Mouse (Mus musculus): ENCODE results near the gene Cct6b.
A peak's percentile ranks its signal among the peaks of the same experiment; 100 is the strongest.

Cct6b gene

GRCm38 (mm10) chr11:82763742-82764437 is at the start of gene Cct6b, which contains the start of gene Zfp830:
TSS of gene Cct6b (minus strand) at chr11:82764321.
TSS of gene Zfp830 (plus strand) at chr11:82764345.
- peak; percentile 81 to 82 for DNase-seq

DNA sequence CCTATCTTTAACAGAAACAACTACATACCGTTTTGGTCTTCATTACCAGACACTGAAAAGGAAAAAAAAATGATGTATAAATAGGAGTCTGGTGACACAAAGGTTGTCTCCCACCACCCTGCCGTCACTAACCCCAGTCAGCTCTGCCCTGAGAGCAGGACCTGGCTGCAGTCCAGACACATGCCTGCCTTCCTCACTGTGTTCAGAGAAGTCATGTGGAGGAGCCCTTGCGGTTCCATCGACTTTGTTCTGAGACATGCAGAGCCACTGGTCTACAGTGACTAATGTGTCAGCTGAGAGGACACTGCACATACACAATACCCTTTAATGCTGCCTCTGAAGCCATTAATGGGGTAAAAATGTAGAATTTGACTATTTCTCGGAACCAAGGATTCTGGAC is 44.4 kb upstream of the Cct6b start:
- no peak for DNase-seq

- no peak for DNase-seq
Measured at GRCm38 (mm10) chr11:82807370-82807769, 43.2 kb upstream of the Cct6b start.

DNA sequence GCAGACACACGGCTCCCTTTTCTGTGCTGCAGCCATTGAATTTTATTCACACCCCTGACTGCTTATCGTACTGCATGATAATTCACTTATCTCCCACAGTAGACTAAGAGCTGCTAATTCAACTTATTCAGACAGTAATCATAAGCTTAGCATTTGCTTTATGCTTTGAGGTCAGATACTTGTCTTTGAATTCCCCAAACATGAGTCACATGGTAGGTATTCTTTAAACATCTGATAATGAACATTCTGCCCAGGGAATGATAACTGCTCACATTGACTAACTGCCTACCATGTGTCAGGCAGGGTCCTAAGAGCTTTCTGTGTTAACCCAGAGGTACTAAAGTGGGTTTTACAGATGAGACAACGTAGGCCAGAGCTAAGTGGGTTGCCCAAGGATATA is 42.5 kb upstream of the Cct6b start:
- no peak for DNase-seq

DNA sequence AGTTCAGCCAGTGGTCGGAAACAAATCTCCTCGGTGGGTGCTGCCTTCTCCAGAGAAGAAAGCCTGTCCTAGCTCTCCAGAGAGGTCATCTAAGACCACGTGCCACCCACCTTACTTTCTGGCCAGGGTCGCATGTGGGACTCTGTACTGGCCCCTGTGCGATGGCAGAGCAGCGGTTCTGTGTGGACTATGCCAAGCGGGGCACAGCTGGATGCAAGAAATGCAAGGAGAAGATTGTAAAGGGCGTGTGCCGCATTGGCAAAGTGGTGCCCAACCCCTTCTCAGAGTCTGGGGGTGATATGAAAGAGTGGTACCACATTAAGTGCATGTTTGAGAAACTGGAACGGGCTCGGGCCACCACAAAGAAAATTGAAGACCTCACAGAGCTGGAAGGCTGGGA is 19.3 kb upstream of the Cct6b start:
- DNase-seq = no peak

DNA sequence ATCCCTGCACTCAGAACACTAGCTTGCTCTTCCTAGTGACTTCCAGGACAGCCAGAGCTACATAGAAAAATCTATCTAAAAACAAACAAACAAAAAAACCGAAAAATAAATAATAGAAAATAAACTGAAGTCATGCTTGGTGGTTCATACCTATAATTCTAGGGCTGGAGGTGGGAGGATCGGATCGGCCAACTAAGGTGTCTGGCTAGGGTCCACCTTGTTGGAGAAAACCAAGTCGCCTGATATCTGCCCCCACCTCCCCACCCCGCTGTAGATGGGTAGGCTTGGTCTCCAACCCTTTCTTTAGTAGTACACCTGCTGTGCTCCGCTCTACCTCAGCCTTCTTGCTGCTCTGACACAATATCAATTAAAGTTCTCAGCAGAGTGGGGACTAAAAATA is 18.1 kb upstream of the Cct6b start:
- no peak for DNase-seq

- DNase-seq = peak; percentile 85 to 91
Measured at GRCm38 (mm10) chr11:82780983-82781903, 17.1 kb upstream of the Cct6b start, which contains the start of gene Lig3. TSS of gene Lig3 (plus strand) at chr11:82781108.

GRCm38 (mm10) chr11:82780134-82780533 is 16.0 kb upstream of the Cct6b start:
- no peak for DNase-seq

GRCm38 (mm10) chr11:82764438-82764924 is 360 bp upstream of the Cct6b start:
- no peak for DNase-seq

GRCm38 (mm10) chr11:82763261-82763660 is 860 bp downstream of the Cct6b start:
- DNase-seq = no peak

DNA sequence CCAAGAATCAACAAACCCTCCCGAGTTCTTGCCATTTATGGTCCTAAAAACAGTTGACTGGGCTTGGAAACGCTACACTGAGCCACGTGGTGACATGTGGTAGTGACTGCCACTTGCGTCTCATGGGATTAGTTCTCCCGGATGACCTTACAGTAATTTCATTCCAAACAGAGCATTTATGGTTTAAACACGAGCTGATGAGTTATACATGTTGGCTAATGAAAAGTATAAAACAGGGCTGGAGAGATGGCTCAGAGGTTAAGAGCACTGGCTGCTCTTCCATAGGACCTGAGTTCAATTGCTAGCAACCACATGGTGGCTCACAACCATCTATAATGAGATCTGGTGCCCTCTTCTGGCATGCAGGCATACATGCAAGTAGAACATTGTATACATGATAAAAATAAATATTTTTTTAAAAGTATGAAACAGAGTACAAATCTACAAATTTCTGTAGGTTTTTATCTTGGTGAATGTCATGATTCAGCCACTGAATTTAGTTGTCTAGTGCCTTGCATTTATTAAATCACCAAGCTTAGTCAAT is 1.8 kb downstream of the Cct6b start:
- no peak for DNase-seq

DNA sequence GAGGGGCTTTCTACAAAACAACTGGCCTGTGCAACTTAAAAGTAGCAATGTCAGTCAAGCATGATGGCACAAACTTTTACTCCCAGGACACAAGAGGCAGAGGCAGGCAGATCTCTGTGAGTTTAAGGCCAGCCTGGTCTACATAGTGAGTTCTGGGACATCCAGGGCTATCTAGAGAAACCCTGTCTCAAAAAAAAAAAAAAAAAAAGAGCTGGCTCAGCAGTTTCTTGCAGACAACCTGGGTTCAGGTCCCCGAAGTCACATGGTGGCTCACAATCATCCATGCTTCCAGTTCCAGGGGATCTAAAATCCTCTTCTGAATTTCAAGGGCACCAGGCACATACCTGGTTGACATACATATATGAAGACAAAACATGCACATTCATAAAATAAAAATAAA is 8.2 kb downstream of the Cct6b start:
- no peak for DNase-seq

DNA sequence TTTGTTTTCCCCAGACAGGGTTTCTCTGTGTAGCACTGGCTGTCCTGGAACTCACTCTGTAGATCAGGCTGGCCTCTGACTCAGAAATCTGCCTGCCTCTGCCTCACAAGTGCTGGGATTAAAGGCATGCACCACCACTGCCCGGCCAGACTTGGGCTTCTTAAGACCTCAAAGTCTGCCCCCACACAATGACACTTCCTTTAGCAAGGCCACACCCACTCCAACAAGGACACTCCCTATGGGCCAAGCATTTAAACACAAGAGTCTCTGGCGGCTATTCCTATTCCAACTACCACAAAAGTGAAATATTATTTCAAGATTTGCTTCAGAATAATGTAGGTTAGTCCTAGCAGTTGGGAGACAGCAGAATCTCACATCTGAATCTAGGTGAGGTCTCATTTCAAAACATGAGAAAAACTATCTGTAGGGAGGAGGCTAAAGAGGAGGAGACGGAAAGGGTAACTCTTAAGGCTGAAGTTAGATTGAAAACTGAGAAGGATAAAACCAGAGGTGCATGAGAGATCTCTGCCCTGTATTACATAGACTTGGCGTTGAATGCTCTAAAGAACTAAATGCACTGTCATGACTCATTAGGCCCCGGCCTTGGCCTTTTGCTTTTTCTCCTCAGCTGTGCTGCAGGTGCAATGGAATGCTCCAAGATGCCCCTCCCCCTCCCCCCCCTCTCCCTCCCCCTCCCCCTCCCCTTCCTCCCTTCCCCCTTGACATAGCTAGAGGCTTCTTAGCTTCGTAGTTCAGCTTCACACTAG is 11.6 kb downstream of the Cct6b start:
- DNase-seq = no peak

DNA sequence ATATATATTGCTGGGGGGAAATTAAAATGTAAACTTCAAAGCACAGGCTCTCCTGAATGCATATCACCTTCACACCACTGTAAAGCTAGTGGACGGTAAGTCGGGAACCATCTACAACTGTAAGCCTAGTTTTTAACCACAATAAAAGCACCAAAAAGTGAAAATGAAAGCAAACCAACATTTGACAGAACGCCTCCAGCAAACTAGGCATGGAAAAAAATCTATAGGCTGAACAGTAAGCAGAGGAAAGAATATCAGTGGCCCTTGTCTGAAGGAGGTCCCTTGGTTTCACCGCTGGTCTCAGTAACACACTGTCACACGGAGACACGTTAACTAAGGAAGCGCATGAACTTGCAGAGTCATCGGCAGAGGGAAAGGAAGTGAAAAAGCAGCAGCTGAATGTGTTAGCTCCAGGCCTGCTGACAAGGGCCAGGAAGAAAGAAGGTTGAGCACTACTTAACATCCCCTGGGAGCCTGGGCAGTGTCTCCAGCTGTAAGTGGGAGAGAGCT is 17.2 kb downstream of the Cct6b start:
- DNase-seq = peak; percentile 16 to 25

DNA sequence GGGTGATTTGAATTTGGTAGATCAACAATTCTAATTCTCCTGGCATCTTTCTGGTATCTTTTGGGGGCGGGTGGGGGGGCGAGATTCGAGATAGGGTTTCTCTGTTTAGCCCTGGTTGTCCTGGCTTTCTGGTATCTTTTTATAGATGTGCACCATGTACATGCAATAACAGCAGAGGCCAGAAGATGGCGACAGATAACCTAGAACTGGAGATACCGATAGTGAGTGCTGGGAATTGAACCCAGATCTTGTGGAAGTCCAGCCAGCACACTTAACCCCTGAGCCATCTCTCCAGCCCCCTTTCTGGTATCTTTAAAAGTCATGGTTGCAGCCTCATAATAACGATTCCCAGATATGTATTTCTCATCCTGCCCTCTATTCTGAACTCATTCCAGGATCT is 18.0 kb downstream of the Cct6b start:
- DNase-seq = peak; percentile 11 to 29

DNA sequence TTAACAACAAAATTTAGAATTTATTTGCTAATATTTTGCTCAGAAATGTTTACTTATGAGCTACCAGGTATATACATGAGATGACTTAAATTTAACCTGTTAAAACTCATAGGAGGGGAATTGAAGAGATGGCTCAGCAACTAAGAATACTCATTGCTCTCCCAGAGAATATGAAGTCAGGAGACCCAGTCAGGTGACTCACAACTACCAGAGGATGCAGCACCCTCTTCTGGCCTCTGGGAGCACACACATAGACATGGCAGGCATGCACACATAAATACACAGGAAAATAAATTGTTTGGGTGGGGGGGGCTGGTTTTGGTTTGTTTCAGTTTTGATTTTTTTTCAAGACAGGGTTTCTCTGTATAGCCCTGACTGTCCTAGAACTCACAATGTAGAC is 25.1 kb downstream of the Cct6b start:
- no peak for DNase-seq

- DNase-seq = no peak
Measured at GRCm38 (mm10) chr11:82734227-82734626, 29.9 kb downstream of the Cct6b start.

GRCm38 (mm10) chr11:82726862-82727261 is 37.3 kb downstream of the Cct6b start:
- no peak for DNase-seq

DNA sequence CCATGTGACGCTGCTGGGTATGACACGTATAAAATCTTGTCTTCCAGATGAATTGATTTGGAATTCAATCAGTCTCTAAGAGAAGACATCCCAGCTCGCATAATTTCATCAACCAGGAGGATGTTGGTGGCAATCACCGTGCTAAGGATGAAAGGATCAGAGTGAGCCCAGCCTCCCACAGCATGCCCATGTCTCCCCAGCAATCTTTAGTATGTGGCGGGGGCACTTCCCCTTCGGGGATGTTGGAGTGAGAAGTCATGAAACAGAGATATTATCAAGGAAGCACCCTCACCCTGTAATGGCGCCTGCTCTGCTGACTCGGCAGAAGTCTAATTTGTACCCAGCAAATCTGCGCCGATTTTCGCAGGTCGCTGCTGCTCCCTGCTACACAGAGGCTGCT is 44.8 kb downstream of the Cct6b start:
- no peak for DNase-seq

DNA sequence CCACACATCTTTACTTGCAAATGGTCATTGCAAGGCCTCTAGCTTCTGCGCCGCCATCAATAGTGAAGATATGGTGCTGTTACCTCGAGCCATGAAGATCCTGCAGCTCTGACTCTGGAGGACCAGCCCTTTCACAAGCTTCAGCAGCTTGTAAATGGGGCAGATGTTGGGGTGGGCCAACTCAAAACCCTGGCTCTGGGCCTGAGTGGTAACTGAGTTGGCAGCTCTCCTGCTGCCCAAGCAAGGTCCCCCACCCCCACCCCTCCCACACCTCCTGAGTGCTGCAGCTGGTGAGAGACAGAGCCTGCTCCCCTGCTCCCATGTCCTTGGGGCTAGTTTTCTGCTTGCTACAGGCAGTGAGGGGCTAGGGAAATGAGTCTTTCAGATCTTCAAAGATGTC is 51.4 kb downstream of the Cct6b start:
- no peak for DNase-seq

GRCm38 (mm10) chr11:82708934-82709333 is 55.2 kb downstream of the Cct6b start:
- DNase-seq = no peak

DNA sequence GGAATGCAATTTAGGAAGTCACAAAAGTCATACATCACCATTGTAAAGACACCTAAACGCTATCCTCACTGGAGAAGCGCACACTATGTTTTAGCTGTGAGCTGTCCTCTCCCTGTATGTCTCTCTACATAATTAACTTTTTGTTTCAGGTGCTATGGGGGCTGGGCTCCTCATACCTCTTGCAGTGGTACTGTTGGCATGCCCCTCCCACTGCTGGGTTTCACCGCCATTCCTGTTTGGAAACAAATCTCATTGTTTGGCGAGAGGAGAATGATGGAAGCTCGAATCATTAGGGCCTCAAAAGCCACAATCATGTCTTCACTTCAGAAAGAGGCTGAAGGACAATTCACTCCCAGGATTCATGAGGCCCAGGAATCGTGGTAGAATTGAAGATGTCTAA is 59.0 kb downstream of the Cct6b start:
- no peak for DNase-seq

Data from thymus, adult 18-20 months (tissue).